Mouse (Mus musculus) limb, embryonic 14.5 days (tissue): ENCODE data around the gene Gm3676. TPM values are rescaled to one million over a fixed set of nuclear protein-coding genes. Genes with fewer than 3 reads are reported as not detected.
"Not testable (repeated sequence)": the region's sequence is repeated elsewhere in the genome, so short reads cannot be mapped to it uniquely, and the experiment has no call there.

Experiments used
- ATAC-seq: fragments of 200-750 bp; cut with Nextera tagmentation; 2 replicates; pipeline ENCODE4 v1.8.0; 2017; ENCODE audit warnings: low read depth, moderate number of reproducible peaks, moderate TSS enrichment; ENCODE audit not compliant: low FRiP score
- DNase-seq: peaks from one replicate; pipeline ENCODE4 v3.0.0-alpha.2; 2015; ENCODE audit warnings: low spot score
- H3K27ac ChIP-seq: fragments of 300-500 bp; sonication (generic); replicated peaks from 2 replicates; pipeline ENCODE4 v1.5.1; 2014; ENCODE audit warnings: low read depth, mild to moderate bottlenecking, low read length, moderate library complexity, mixed read lengths
- H3K27me3 ChIP-seq: fragments of 300-500 bp; sonication (generic); 2 replicates; pipeline ENCODE4 v1.6.1; 2014; ENCODE audit warnings: low read length, mixed read lengths; ENCODE audit not compliant: control insufficient read depth, insufficient read depth
- H3K36me3 ChIP-seq: fragments of 300-500 bp; sonication (generic); 2 replicates; pipeline ENCODE4 v1.6.1; 2014; ENCODE audit warnings: mild to moderate bottlenecking, low read length, moderate library complexity, mixed read lengths; ENCODE audit not compliant: control insufficient read depth, insufficient read depth
- H3K4me1 ChIP-seq: fragments of 300-500 bp; sonication (generic); 2 replicates; pipeline ENCODE4 v1.6.1; 2014; ENCODE audit warnings: antibody characterized with exemption, low read length, mixed read lengths; ENCODE audit not compliant: control insufficient read depth, insufficient read depth
- H3K4me2 ChIP-seq: fragments of 300-500 bp; sonication (generic); replicated peaks from 2 replicates; pipeline ENCODE4 v1.6.1; 2014; ENCODE audit warnings: low read depth, mild to moderate bottlenecking, low read length, moderate library complexity; ENCODE audit not compliant: severe bottlenecking
- H3K4me3 ChIP-seq: fragments of 300-500 bp; sonication (generic); replicated peaks from 2 replicates; pipeline ENCODE4 v1.5.1; 2014; ENCODE audit warnings: low read length
- H3K9ac ChIP-seq: fragments of 300-500 bp; sonication (generic); 2 replicates; pipeline ENCODE4 v1.6.1; 2014; ENCODE audit warnings: mild to moderate bottlenecking, low read depth, low read length, moderate library complexity; ENCODE audit not compliant: severe bottlenecking
- H3K9me3 ChIP-seq: fragments of 300-500 bp; sonication (generic); 2 replicates; pipeline ENCODE4 v1.6.1; 2016; ENCODE audit warnings: low read length; ENCODE audit not compliant: control insufficient read depth
- WGBS: fragments of 180-500 bp; shearing (Covaris S2); extraction: QIAGEN DNeasy Blood & Tissue Kit; methylation state at CpG from one replicate; pipeline ENCODE4 v1.1.7; 2014; 5-methylcytosine and 5-hydroxymethylcytosine counted together
- polyA plus RNA-seq, 2 experiments: library from polyadenylated mRNA; depleted of rRNA in 1 of 2; stranded (reverse) in 1 of 2; unstranded in 1 of 2; fragments of >200 nt; fragmentation: Nextera tagmentation in 1 of 2; extraction: Ambion mirVana in 1 of 2; gene quantifications; 2 replicates each; pipeline versions ENCODE4 v1.2.1 to v1.2.3; 2012 to 2014

The Gm3676 gene
- polyA plus RNA-seq (2012; rRNA removed), result not detected in 2 replicates
- not detected in 2 replicates for polyA plus RNA-seq (2014; fragmentation: Nextera tagmentation; extraction: Ambion mirVana)

- WGBS, result no CpG with 5 or more reads among the region's 1 CpGs
Observed at GRCm38 (mm10) chr14:41646387-41646786, at the start of gene Gm3676. Gm3676 (minus strand) TSS chr14:41646487.

GRCm38 (mm10) chr14:41648176-41648575, 1.9 kb upstream of the Gm3676 start:
- not testable (repeated sequence) for H3K9me3 ChIP-seq, H3K36me3 ChIP-seq, H3K9ac ChIP-seq, H3K4me2 ChIP-seq, DNase-seq, ATAC-seq, H3K27ac ChIP-seq, H3K4me1 ChIP-seq, H3K27me3 ChIP-seq, H3K4me3 ChIP-seq
- WGBS, result 76% methylated on average over 2 of the region's 2 CpGs

More at GRCm38 (mm10) chr14:41646387-41646786, at the start of gene Gm3676:
- not testable (repeated sequence) for H3K4me1 ChIP-seq, H3K9me3 ChIP-seq, H3K27me3 ChIP-seq, ATAC-seq, H3K4me2 ChIP-seq, H3K27ac ChIP-seq, H3K36me3 ChIP-seq, H3K9ac ChIP-seq, DNase-seq, H3K4me3 ChIP-seq

- ATAC-seq, result not testable (repeated sequence)
Observed at GRCm38 (mm10) chr14:41630144-41630543, 16.1 kb downstream of the Gm3676 start.

GRCm38 (mm10) chr14:41624512-41624911, 21.8 kb downstream of the Gm3676 start, which contains the start of gene Gm3072:
Gm3072 (minus strand) TSS chr14:41624612.
- H3K9ac ChIP-seq, H3K4me2 ChIP-seq, H3K4me1 ChIP-seq, H3K36me3 ChIP-seq, H3K9me3 ChIP-seq, H3K4me3 ChIP-seq, H3K27ac ChIP-seq, ATAC-seq, H3K27me3 ChIP-seq, DNase-seq: not testable (repeated sequence)
- WGBS, result 93% methylated on average over 1 of the region's 2 CpGs

More at GRCm38 (mm10) chr14:41630144-41630543, 16.1 kb downstream of the Gm3676 start:
- H3K27me3 ChIP-seq, H3K4me1 ChIP-seq, DNase-seq, H3K27ac ChIP-seq, H3K9ac ChIP-seq, H3K9me3 ChIP-seq, H3K4me2 ChIP-seq, H3K4me3 ChIP-seq, H3K36me3 ChIP-seq: not testable (repeated sequence)
- 96% methylated on average over 8 of the region's 11 CpGs for WGBS

- not testable (repeated sequence) for DNase-seq, H3K4me2 ChIP-seq, H3K36me3 ChIP-seq, ATAC-seq, H3K4me1 ChIP-seq, H3K9ac ChIP-seq, H3K9me3 ChIP-seq, H3K27me3 ChIP-seq, H3K4me3 ChIP-seq, H3K27ac ChIP-seq
- 88% methylated on average over 4 of the region's 5 CpGs for WGBS
Observed at GRCm38 (mm10) chr14:41622535-41622934, 23.8 kb downstream of the Gm3676 start.

GRCm38 (mm10) chr14:41610690-41611089, 35.6 kb downstream of the Gm3676 start:
- not testable (repeated sequence) for DNase-seq, ATAC-seq, H3K4me3 ChIP-seq, H3K9ac ChIP-seq, H3K27me3 ChIP-seq, H3K9me3 ChIP-seq, H3K4me2 ChIP-seq, H3K36me3 ChIP-seq, H3K4me1 ChIP-seq, H3K27ac ChIP-seq
- 82% methylated on average over 1 of the region's 1 CpGs for WGBS

GRCm38 (mm10) chr14:41600935-41601334, 45.4 kb downstream of the Gm3676 start:
- 95% methylated on average over 15 of the region's 15 CpGs for WGBS
- ATAC-seq, result not testable (repeated sequence)

More at GRCm38 (mm10) chr14:41600935-41601334, 45.4 kb downstream of the Gm3676 start:
- not testable (repeated sequence) for H3K4me3 ChIP-seq, H3K9ac ChIP-seq, DNase-seq, H3K4me2 ChIP-seq, H3K4me1 ChIP-seq, H3K9me3 ChIP-seq, H3K36me3 ChIP-seq, H3K27me3 ChIP-seq, H3K27ac ChIP-seq
